In the genomic region with DNA sequence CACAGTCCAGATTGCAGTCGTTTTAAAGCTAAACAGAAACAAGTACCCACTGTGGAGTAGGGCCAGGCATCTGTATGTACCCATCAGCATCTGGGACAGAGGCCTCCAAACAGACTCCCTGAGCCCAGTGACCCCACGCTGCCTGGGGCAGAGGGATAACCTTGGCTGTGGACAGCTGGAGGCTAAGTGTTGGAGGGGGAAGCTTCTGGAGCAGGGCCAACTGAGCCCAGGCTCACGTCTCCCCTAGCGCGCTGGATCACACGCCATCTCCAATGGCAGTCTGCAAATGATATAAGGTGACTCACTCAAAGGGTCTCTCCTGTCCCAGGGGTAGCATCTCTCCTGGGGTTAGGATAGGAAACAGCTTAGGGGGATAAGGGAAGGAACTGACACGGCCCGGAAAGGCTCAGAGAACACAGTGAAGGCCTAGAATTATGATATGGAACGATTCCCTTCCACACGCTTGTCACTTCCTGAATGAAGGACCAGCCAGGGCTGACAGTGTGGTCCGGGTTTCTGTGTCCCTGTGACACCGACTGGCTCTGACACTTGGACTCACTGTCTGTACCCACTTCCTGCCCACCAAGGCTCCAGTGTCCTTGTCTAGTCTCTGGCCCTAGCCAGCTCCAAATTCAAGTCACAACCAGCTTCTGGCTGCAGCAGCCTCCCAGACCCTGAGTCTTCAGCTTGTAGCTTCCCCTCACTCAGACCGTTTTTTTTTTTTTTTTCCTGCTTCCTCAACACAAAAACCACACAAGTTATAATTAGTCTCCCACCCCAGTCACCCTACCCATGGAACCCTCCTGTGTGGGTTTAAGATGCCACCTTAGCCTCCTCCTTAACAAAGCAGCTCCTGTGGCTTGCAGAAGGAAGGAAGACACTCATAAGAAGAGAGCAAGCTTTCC, we compare ENCODE assay signal across 9 mouse cellular contexts. TPM values are rescaled to one million over a fixed set of nuclear protein-coding genes. Genes with fewer than 3 reads are reported as not detected.
DNase-seq lines count a peak whose midpoint lies in the region; ATAC-seq and TF ChIP-seq lines count a peak whose summit lies in the region.
"Had no signal": no experiment of that assay in that cellular context is flagged by ENCODE, and none has a peak within 500 bp of the region (broad histone marks: within the 10 kb centered on the region; RNA-seq: fewer than 3 reads in every experiment).

No protein-coding gene starts in this region.

- no peaks in the 10 kb centered on the region; the same call in 1 of the 2 replicates for H3K27me3 ChIP-seq in hindbrain, embryonic 10.5 days (ENCODE audit: insufficient read depth, poor library complexity, severe bottlenecking)
- H3K27me3 ChIP-seq in hindbrain, postnatal 0 days (ENCODE audit: insufficient read depth, low read length), result no peaks in the 10 kb centered on the region
- H3K27me3 ChIP-seq in small intestine, adult 2 months (ENCODE audit: control insufficient read depth, insufficient read depth, low read length), result no peaks in the 10 kb centered on the region
- H3K27me3 ChIP-seq: limb, embryonic 12.5 days had no signal

- H3K36me3 ChIP-seq in hindbrain, embryonic 10.5 days, result no peaks in the 10 kb centered on the region
- H3K36me3 ChIP-seq in hindbrain, postnatal 0 days (ENCODE audit: insufficient read depth, low read length), result no peaks in the 10 kb centered on the region
- H3K36me3 ChIP-seq in small intestine, adult 2 months (ENCODE audit: control insufficient read depth, insufficient read depth, low read length), result no peaks in the 10 kb centered on the region
- H3K36me3 ChIP-seq: limb, embryonic 12.5 days had no signal

- no peak for TF ChIP-seq POLR2A in small intestine, adult 2 months (IDR thresholded peaks at IDR 0.05; ENCODE audit: low read depth, low read length)

- no peaks in the 10 kb centered on the region for H3K9me3 ChIP-seq in hindbrain, embryonic 10.5 days
- H3K9me3 ChIP-seq in hindbrain, postnatal 0 days (ENCODE audit: low read length), result no peaks in the 10 kb centered on the region
- H3K9me3 ChIP-seq: limb, embryonic 12.5 days had no signal

- DNase-seq in hindbrain, embryonic 10.5 days (ENCODE audit: low spot score), result no peak
- no peak for DNase-seq in hindbrain, postnatal 0 days (ENCODE audit: low spot score)
- peak; percentile 48 to 57 for DNase-seq in right cerebral cortex, postnatal 10 days (ENCODE audit: low spot score in 2 of 2)
- DNase-seq in right cerebral cortex, postnatal 14 days, result no peak
- no peak for DNase-seq in cerebellum, adult 8-10 months
- DNase-seq in frontal cortex, postnatal 25 days (ENCODE audit: low spot score in 2 of 2), result no peak

- no peak for ATAC-seq in hindbrain, postnatal 0 days
- peak; percentile 46 for ATAC-seq in granulocyte monocyte progenitor cell, adult 5-6 weeks (replicated peaks; ENCODE audit: poor library complexity, severe bottlenecking)

- H3K4me3 ChIP-seq in hindbrain, embryonic 10.5 days, result no peak overlapping the region
- no peak overlapping the region for H3K4me3 ChIP-seq in hindbrain, postnatal 0 days (ENCODE audit: low read length)
- H3K4me3 ChIP-seq in small intestine, adult 2 months (ENCODE audit: low read depth, low read length), result no peak overlapping the region
- H3K4me3 ChIP-seq: limb, embryonic 12.5 days had no signal

- peak overlapping the region; percentile 23; the same call in 1 of the 2 replicates for H3K27ac ChIP-seq in hindbrain, embryonic 10.5 days
- no peak overlapping the region for H3K27ac ChIP-seq in hindbrain, postnatal 0 days
- H3K27ac ChIP-seq in small intestine, adult 2 months (ENCODE audit: insufficient read depth, low read depth, low read length), result peak overlapping the region; percentile 52
- H3K27ac ChIP-seq: limb, embryonic 12.5 days had no signal

- H3K4me2 ChIP-seq in hindbrain, postnatal 0 days (ENCODE audit: low read depth, low read length), result no peak overlapping the region
- H3K4me2 ChIP-seq: limb, embryonic 12.5 days had no signal

- peaks cover 43% of the 10 kb centered on the region for H3K4me1 ChIP-seq in hindbrain, embryonic 10.5 days (replicated peaks)
- H3K4me1 ChIP-seq in hindbrain, postnatal 0 days (ENCODE audit: insufficient read depth, low read length), result 0 out of 2 replicates have a peak, but pooled peaks cover 5% of the 10 kb centered on the region
- peaks cover 15% of the 10 kb centered on the region for H3K4me1 ChIP-seq in small intestine, adult 2 months (ENCODE audit: control insufficient read depth, insufficient read depth, insufficient read length, low read length)

- 87% methylated on average over 13 of the region's 13 CpGs for WGBS in hindbrain, embryonic 10.5 days
- WGBS in hindbrain, postnatal 0 days, result 74% methylated on average over 13 of the region's 13 CpGs
- WGBS in small intestine, adult 2 months, result 67% methylated on average over 13 of the region's 13 CpGs

- H3K9ac ChIP-seq in hindbrain, postnatal 0 days (replicated peaks; ENCODE audit: low read length), result no peak overlapping the region
- H3K9ac ChIP-seq: limb, embryonic 12.5 days had no signal

- TF ChIP-seq CTCF in hindbrain, postnatal 0 days (IDR thresholded peaks at IDR 0.05; ENCODE audit: low read depth), result no peak
- no peak for TF ChIP-seq CTCF in small intestine, adult 2 months (IDR thresholded peaks at IDR 0.05; ENCODE audit: extremely low read depth, insufficient read length, insufficient replicate concordance, low read depth, low read length)

RNA-seq across cellular contexts. Expression of gene Sema4d, which starts 57.3 kb away (rescaled TPM):
- polyA plus RNA-seq in hindbrain, embryonic 10.5 days (2016; fragmentation: Nextera tagmentation; extraction: Ambion mirVana), result 5.9 and 7.5 TPM in 2 replicates
- total RNA-seq in hindbrain, postnatal 0 days (2014; rRNA removed), result 19.7 and 33.1 TPM in 2 replicates
- 13.7 and 15.0 TPM in 2 replicates for polyA plus RNA-seq in hindbrain, postnatal 0 days (2015; fragmentation: Nextera tagmentation; extraction: Ambion mirVana)
- 31.5 and 32.8 TPM in 2 replicates for total RNA-seq in granulocyte monocyte progenitor cell, adult 5-6 weeks (2014; fragmentation: Nextera tagmentation)
- total RNA-seq in granulocyte monocyte progenitor cell, adult 5-6 weeks (2017), result 8.3 and 9.9 TPM in 2 replicates
- 10.8 and 15.1 TPM in 2 replicates for polyA plus RNA-seq in small intestine, adult 2 months (2012; rRNA removed)

Comparison
In these comparisons a context has a peak if more than half of its experiments do, and no peak if none do; other contexts are left out.
1. DNase-seq: peak in right cerebral cortex, postnatal 10 days (2 of 2); none in hindbrain, embryonic 10.5 days (single experiment), hindbrain, postnatal 0 days (single experiment), right cerebral cortex, postnatal 14 days (single experiment), cerebellum, adult 8-10 months (single experiment) and frontal cortex, postnatal 25 days (0 of 2).